Mouse (Mus musculus) liver, embryonic 14.5 days (tissue): ENCODE results near the gene Nfkbia. TPM values are rescaled to one million over a fixed set of nuclear protein-coding genes. Genes with fewer than 3 reads are reported as not detected.
A peak's percentile ranks its signal among the peaks of the same experiment; 100 is the strongest.

Experiments
- ATAC-seq: fragments of 200-750 bp; cut with Nextera tagmentation; 2 replicates; pipeline ENCODE4 v1.8.0; 2017; ENCODE audit warnings: moderate number of reproducible peaks, mild to moderate bottlenecking, moderate library complexity; ENCODE audit not compliant: insufficient read depth
- DNase-seq, 3 experiments: peaks; one replicate each; pipeline ENCODE4 v3.0.0-alpha.2; 2012 to 2013; ENCODE audit warnings: low read depth in 3 of 3, low spot score in 3 of 3
- H3K27ac ChIP-seq: fragments of 300-500 bp; sonication (generic); 2 replicates; pipeline ENCODE4 v1.5.1; 2014; ENCODE audit warnings: moderate library complexity, mild to moderate bottlenecking, control low read depth, inconsistent platforms
- H3K27me3 ChIP-seq: fragments of 300-500 bp; sonication (generic); 2 replicates; pipeline ENCODE4 v1.6.1; 2014; ENCODE audit warnings: mild to moderate bottlenecking, low read length, moderate library complexity; ENCODE audit not compliant: control insufficient read depth, insufficient read depth
- H3K36me3 ChIP-seq: fragments of 300-500 bp; sonication (generic); replicated peaks from 2 replicates; pipeline ENCODE4 v1.6.1; 2014; ENCODE audit warnings: low read depth; ENCODE audit not compliant: control insufficient read depth, insufficient read depth
- H3K4me1 ChIP-seq, 2 experiments: fragments of 200-500 bp in 1 of 2; fragments of 300-500 bp in 1 of 2; sonication (generic) in 1 of 2; replicated peaks; 2 replicates each; pipeline ENCODE4 v1.6.1; 2012 to 2014; ENCODE audit warnings: antibody characterized with exemption in 1 of 2, inconsistent platforms in 1 of 2, low read length in 1 of 2; ENCODE audit not compliant: control insufficient read depth in 2 of 2, insufficient read depth in 2 of 2
- H3K4me2 ChIP-seq: fragments of 300-500 bp; sonication (generic); 2 replicates; pipeline ENCODE4 v1.6.1; 2014; ENCODE audit warnings: low read depth, mild to moderate bottlenecking, control low read depth, moderate library complexity
- H3K4me3 ChIP-seq, 2 experiments: fragments of 200-500 bp in 1 of 2; fragments of 300-500 bp in 1 of 2; sonication (generic) in 1 of 2; 2 replicates each; pipeline ENCODE4 v1.5.1; 2012 to 2014; ENCODE audit warnings: low read depth in 2 of 2, low read length in 2 of 2, mild to moderate bottlenecking in 2 of 2, control low read depth in 1 of 2, inconsistent platforms in 1 of 2, moderate library complexity in 1 of 2; ENCODE audit not compliant: insufficient read depth in 1 of 2
- H3K9ac ChIP-seq: fragments of 300-500 bp; sonication (generic); replicated peaks from 2 replicates; pipeline ENCODE4 v1.6.1; 2014; ENCODE audit warnings: mild to moderate bottlenecking, control low read depth, moderate library complexity
- H3K9me3 ChIP-seq: fragments of 300-500 bp; sonication (generic); 2 replicates; pipeline ENCODE4 v1.6.1; 2016; ENCODE audit warnings: low read length, mixed read lengths; ENCODE audit not compliant: control insufficient read depth
- CTCF ChIP-seq: IDR thresholded peaks from 2 replicates; pipeline ENCODE4 v1.5.1; 2016; ENCODE audit warnings: antibody characterized with exemption, low read depth, control low read depth
- EP300 ChIP-seq: IDR thresholded peaks from 2 replicates; pipeline ENCODE4 v1.6.1; 2016; ENCODE audit warnings: antibody characterized with exemption, low read depth
- WGBS: fragments of 180-500 bp; shearing (Covaris S2); extraction: QIAGEN DNeasy Blood & Tissue Kit; methylation state at CpG from one replicate; pipeline ENCODE4 v1.1.7; 2014; ENCODE audit not compliant: insufficient replicate concordance; 5-methylcytosine and 5-hydroxymethylcytosine counted together
- polyA plus RNA-seq, 2 experiments: library from polyadenylated mRNA; depleted of rRNA in 1 of 2; stranded (reverse) in 1 of 2; unstranded in 1 of 2; fragments of >200 nt; fragmentation: Nextera tagmentation in 1 of 2; extraction: Ambion mirVana in 1 of 2; gene quantifications; 2 replicates each; pipeline versions ENCODE4 v1.2.1 to v1.2.3; 2012 to 2014

Gene Nfkbia
- polyA plus RNA-seq, 2 experiments, result 8.8 to 12.4 TPM

DNA sequence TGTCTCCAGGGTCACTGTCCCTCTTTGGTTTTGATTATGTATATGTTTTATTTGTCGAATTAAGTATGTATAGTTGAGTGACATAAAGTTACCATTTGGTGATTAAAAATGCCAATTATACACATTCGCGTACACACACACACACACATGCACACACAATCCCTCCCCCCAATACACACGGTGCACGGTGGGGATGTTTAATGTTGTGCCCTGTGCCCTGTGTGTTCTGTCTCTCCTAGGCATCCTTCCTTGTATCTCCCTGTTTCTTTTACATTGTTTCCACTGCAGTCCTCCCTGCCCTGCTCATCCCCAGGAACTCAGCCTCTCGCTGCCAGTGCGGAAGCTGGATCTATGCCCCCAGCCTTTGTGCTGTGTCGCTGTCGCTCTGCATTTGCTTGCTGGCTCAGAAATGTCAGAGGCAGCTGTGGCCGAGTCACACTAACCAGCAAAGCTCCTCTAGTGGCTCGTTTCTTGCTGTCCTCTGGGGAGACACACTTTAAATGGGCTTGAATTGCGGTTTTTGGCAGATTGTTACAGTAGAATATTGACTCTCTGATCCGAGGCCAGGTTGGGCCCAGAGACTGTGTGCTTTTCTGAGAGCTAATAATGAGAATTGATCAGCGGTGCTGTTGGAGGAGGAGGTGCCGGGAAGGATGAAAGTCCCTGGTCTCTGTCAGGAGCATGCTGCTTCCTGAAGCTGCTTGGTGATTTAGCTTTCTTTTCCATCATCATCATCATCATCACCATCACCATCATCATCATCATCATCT lies 34.7 kb upstream of the Nfkbia start:
- H3K36me3 ChIP-seq, result no peaks in the 10 kb centered on the region
- no peak for DNase-seq
- H3K4me1 ChIP-seq, result no peaks in the 10 kb centered on the region
- no peak overlapping the region for H3K4me2 ChIP-seq
- H3K9ac ChIP-seq, result no peak overlapping the region
- 53% methylated on average over 15 of the region's 15 CpGs for WGBS
- no peak overlapping the region for H3K4me3 ChIP-seq
- ATAC-seq, result no peak
- TF ChIP-seq EP300 (no peak), CTCF (no peak)
- no peaks in the 10 kb centered on the region for H3K9me3 ChIP-seq
- H3K27ac ChIP-seq, result no peak overlapping the region
- no peaks in the 10 kb centered on the region for H3K27me3 ChIP-seq

DNA sequence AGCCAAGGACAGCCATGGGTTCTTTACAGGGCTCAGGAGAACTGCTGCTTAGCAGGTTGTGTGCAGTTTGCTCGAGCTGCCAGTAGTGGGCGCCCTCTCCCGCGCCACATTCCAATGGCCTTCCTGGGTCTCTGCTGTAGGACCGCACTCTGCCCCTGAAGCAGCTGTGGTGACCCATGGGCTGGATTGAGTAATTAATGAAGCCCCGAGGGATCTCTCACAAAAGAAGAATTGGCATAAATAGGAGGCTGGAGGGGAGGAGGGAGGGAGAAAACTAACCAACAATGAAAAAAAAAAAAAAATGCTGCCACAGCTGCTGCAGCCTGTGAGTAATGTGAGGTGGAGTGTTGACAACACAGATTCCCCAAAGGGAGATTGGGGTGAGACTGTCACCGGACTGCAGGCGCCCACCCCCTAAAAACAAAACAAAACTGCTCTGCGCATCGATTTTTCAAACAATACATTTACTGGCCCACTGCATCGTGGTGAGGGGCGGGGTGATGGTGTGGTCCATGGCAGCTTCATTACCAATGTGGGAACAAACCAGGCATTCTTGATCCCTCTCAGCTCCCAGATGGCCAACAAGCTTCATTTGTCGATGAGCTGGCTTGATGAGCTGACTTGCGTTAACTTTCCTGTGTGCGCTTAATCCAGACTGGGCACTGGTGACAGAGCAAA lies 25.8 kb upstream of the Nfkbia start:
- Histone ChIP-seq H3K9me3 (no peaks in the 10 kb centered on the region), H3K27ac (no peak overlapping the region), H3K4me1 (no peaks in the 10 kb centered on the region), H3K4me2 (no peak overlapping the region), H3K27me3 (no peaks in the 10 kb centered on the region; the same call in 1 of the 2 replicates), H3K36me3 (no peaks in the 10 kb centered on the region), H3K9ac (no peak overlapping the region), H3K4me3 (no peak overlapping the region)
- WGBS, result 49% methylated on average over 15 of the region's 15 CpGs
- ATAC-seq (no peak), DNase-seq (no peak)
- TF ChIP-seq EP300 (no peak), CTCF (peak; percentile 89)

DNA sequence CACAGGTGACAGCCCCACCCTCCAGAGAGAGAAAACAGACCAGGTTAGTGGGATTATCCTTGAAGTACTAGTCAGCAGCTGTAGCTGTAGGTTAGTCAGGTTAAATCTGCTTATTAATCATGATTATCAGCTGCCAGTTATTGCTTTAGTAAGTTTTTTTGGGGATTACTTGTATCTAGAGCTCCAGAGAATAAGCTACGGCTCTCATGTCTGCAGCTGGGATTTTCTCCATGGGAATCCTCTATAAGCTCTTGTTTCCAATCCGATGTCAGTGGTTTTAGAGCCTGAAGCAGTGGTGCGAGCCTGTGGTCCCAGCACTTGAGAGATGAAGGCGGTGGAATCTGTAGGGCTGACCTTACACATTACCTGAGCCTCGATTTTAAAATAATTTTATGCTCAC lies 16.4 kb upstream of the Nfkbia start:
- ATAC-seq (no peak), DNase-seq (no peak)
- Histone ChIP-seq H3K27ac (no peak overlapping the region), H3K4me3 (no peak overlapping the region), H3K36me3 (no peaks in the 10 kb centered on the region), H3K4me1 (no peaks in the 10 kb centered on the region), H3K9me3 (no peaks in the 10 kb centered on the region), H3K4me2 (no peak overlapping the region), H3K9ac (no peak overlapping the region), H3K27me3 (peaks cover 4% of the 10 kb centered on the region)
- TF ChIP-seq CTCF (no peak), EP300 (no peak)
- 70% methylated on average over 5 of the region's 5 CpGs for WGBS

DNA sequence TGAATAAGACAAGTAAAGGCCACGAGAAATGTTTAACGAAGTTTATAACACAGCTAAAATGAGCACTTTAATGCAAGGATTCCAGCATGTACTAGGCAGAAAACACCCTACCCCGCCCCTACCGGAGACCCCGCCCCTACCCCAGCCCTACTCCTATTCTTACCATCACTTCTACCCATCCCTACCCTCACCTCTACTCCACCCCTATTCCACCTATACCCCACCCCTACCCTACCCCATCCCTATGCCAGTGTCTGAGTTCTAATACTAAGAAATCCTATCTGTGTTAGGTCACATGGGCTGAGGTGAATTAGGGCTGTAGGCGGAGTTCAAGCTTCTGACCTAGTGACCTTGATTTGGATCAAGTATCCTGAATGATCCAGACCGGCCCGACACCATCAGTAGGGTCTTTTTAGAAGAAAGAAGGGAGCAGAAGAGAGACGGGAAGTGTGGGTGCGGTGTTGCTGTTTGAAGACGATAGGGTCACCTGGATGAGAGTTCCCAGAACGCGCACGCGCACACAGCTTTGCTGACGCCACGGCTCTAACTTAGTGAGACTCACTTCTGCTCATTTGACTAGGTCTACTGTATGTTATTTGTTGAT lies 15.0 kb upstream of the Nfkbia start:
- 76% methylated on average over 17 of the region's 17 CpGs for WGBS

DNA sequence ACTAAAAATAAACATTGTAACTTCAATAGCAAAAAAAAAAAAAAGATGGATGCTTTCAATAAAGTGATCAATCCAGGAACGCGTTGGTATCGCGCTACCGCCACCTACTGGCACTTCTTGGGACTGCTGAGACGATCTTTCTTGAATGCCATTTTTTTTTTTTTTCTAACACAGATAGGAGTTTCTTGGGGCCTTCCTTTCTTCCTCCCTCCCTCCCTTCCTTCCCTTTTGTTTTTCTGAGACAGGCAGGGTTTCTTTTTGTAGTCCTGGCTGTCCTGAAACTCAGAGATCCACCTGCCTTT lies 13.5 kb upstream of the Nfkbia start:
- no peaks in the 10 kb centered on the region for H3K36me3 ChIP-seq
- no peaks in the 10 kb centered on the region for H3K4me1 ChIP-seq
- TF ChIP-seq CTCF (peak; percentile 87), EP300 (no peak)
- peak in 2 of 3 experiments; percentile 45 to 66 for DNase-seq
- H3K9me3 ChIP-seq, result no peaks in the 10 kb centered on the region
- peaks cover 7% of the 10 kb centered on the region for H3K27me3 ChIP-seq
- no peak overlapping the region for H3K4me2 ChIP-seq
- WGBS, result under 1% methylated on average over 6 of the region's 6 CpGs
- ATAC-seq, result no peak
- no peak overlapping the region for H3K9ac ChIP-seq
- H3K27ac ChIP-seq, result no peak overlapping the region
- H3K4me3 ChIP-seq, result no peak overlapping the region

More for the DNA sequence above, 15.0 kb upstream of the Nfkbia start:
- H3K4me2 ChIP-seq, result no peak overlapping the region
- no peaks in the 10 kb centered on the region for H3K36me3 ChIP-seq
- no peak overlapping the region for H3K4me3 ChIP-seq
- H3K4me1 ChIP-seq, result no peaks in the 10 kb centered on the region
- H3K9ac ChIP-seq, result no peak overlapping the region
- H3K27ac ChIP-seq, result no peak overlapping the region
- DNase-seq (no peak), ATAC-seq (no peak)
- TF ChIP-seq CTCF, result no peak
- no peak for TF ChIP-seq EP300
- H3K27me3 ChIP-seq, result peaks cover 7% of the 10 kb centered on the region
- H3K9me3 ChIP-seq, result no peaks in the 10 kb centered on the region
